Mouse (Mus musculus): ENCODE measurements at regions not wholly inside any gene's neighbourhood (a gene's known extent, or its start where the extent isn't known, plus 50 kb on each side); places are given as distances from the start of the nearest gene placed in this dataset.

GRCm38 (mm10) chr16:24180666-24181065 lies 192.0 kb upstream of the Bcl6 start:
- Histone ChIP-seq H3K36me3 (replicated peaks; ENCODE audit: control insufficient read depth, insufficient read depth, low read length) (no peaks in the 10 kb centered on the region), H3K9me3 (replicated peaks; ENCODE audit: control insufficient read depth, low read length) (no peaks in the 10 kb centered on the region), H3K9ac (replicated peaks; ENCODE audit: low read depth, low read length) (no peak overlapping the region), H3K4me1 (ENCODE audit: control insufficient read depth, insufficient read depth) (peaks cover 30% of the 10 kb centered on the region), H3K27me3 (ENCODE audit: control insufficient read depth, insufficient read depth, low read length) (no peaks in the 10 kb centered on the region), H3K4me2 (ENCODE audit: low read depth, low read length) (no peak overlapping the region), H3K4me3 (ENCODE audit: low read depth, low read length) (no peak overlapping the region), H3K27ac (ENCODE audit: low read depth) (no peak overlapping the region)
- TF ChIP-seq EP300 (IDR thresholded peaks at IDR 0.05; ENCODE audit: low read depth) (no peak), CTCF (IDR thresholded peaks at IDR 0.05; ENCODE audit: low read depth) (no peak)
- DNase-seq (ENCODE audit: low spot score): no peak
- WGBS: 46% methylated on average over 5 of the region's 5 CpGs
- no peak for ATAC-seq (ENCODE audit: insufficient read depth, low read depth)

- H3K27me3 ChIP-seq (ENCODE audit: control insufficient read depth, insufficient read depth, low read length): no peaks in the 10 kb centered on the region
- H3K4me1 ChIP-seq (ENCODE audit: control insufficient read depth, insufficient read depth): peaks cover 19% of the 10 kb centered on the region
- TF ChIP-seq EP300 (IDR thresholded peaks at IDR 0.05; ENCODE audit: low read depth) (no peak), CTCF (IDR thresholded peaks at IDR 0.05; ENCODE audit: low read depth) (no peak)
- 63% methylated on average over 2 of the region's 2 CpGs for WGBS
- H3K27ac ChIP-seq (ENCODE audit: low read depth): no peak overlapping the region
- no peaks in the 10 kb centered on the region for H3K9me3 ChIP-seq (replicated peaks; ENCODE audit: control insufficient read depth, low read length)
- no peak overlapping the region for H3K4me2 ChIP-seq (ENCODE audit: low read depth, low read length)
- no peaks in the 10 kb centered on the region for H3K36me3 ChIP-seq (replicated peaks; ENCODE audit: control insufficient read depth, insufficient read depth, low read length)
- no peak for DNase-seq (ENCODE audit: low spot score)
- H3K9ac ChIP-seq (replicated peaks; ENCODE audit: low read depth, low read length): no peak overlapping the region
- ATAC-seq (ENCODE audit: insufficient read depth, low read depth): no peak
- no peak overlapping the region for H3K4me3 ChIP-seq (ENCODE audit: low read depth, low read length)
Observed at GRCm38 (mm10) chr16:24177564-24177963, 188.9 kb upstream of the Bcl6 start.

- Histone ChIP-seq H3K4me3 (ENCODE audit: low read depth, low read length) (no peak overlapping the region), H3K9me3 (replicated peaks; ENCODE audit: control insufficient read depth, low read length) (no peaks in the 10 kb centered on the region), H3K9ac (replicated peaks; ENCODE audit: low read depth, low read length) (no peak overlapping the region), H3K36me3 (replicated peaks; ENCODE audit: control insufficient read depth, insufficient read depth, low read length) (no peaks in the 10 kb centered on the region), H3K27ac (ENCODE audit: low read depth) (no peak overlapping the region), H3K27me3 (ENCODE audit: control insufficient read depth, insufficient read depth, low read length) (no peaks in the 10 kb centered on the region), H3K4me2 (ENCODE audit: low read depth, low read length) (no peak overlapping the region), H3K4me1 (ENCODE audit: control insufficient read depth, insufficient read depth) (peaks cover 15% of the 10 kb centered on the region)
- no peak for TF ChIP-seq EP300 (IDR thresholded peaks at IDR 0.05; ENCODE audit: low read depth)
- TF ChIP-seq CTCF (IDR thresholded peaks at IDR 0.05; ENCODE audit: low read depth): no peak
- DNase-seq (ENCODE audit: low spot score): no peak
- ATAC-seq (ENCODE audit: insufficient read depth, low read depth): no peak
- WGBS: 68% methylated on average over 7 of the region's 7 CpGs
Observed at GRCm38 (mm10) chr16:24177131-24177530, 188.5 kb upstream of the Bcl6 start.

GRCm38 (mm10) chr16:24176057-24176456 lies 187.4 kb upstream of the Bcl6 start:
- no peak overlapping the region for H3K27ac ChIP-seq (ENCODE audit: low read depth)
- no peaks in the 10 kb centered on the region for H3K9me3 ChIP-seq (replicated peaks; ENCODE audit: control insufficient read depth, low read length)
- H3K27me3 ChIP-seq (ENCODE audit: control insufficient read depth, insufficient read depth, low read length): no peaks in the 10 kb centered on the region
- no peak overlapping the region for H3K4me3 ChIP-seq (ENCODE audit: low read depth, low read length)
- H3K4me2 ChIP-seq (ENCODE audit: low read depth, low read length): no peak overlapping the region
- H3K4me1 ChIP-seq (ENCODE audit: control insufficient read depth, insufficient read depth): peaks cover 15% of the 10 kb centered on the region
- no peak overlapping the region for H3K9ac ChIP-seq (replicated peaks; ENCODE audit: low read depth, low read length)
- ATAC-seq (ENCODE audit: insufficient read depth, low read depth) (peak; percentile 85), DNase-seq (ENCODE audit: low spot score) (peak; percentile 61)
- 26% methylated on average over 2 of the region's 2 CpGs for WGBS
- no peaks in the 10 kb centered on the region for H3K36me3 ChIP-seq (replicated peaks; ENCODE audit: control insufficient read depth, insufficient read depth, low read length)
- TF ChIP-seq CTCF (IDR thresholded peaks at IDR 0.05; ENCODE audit: low read depth) (no peak), EP300 (IDR thresholded peaks at IDR 0.05; ENCODE audit: low read depth) (no peak)

- H3K9me3 ChIP-seq (replicated peaks; ENCODE audit: control insufficient read depth, low read length): no peaks in the 10 kb centered on the region
- WGBS: 75% methylated on average over 9 of the region's 9 CpGs
- H3K27ac ChIP-seq (ENCODE audit: low read depth): no peak overlapping the region
- no peaks in the 10 kb centered on the region for H3K36me3 ChIP-seq (replicated peaks; ENCODE audit: control insufficient read depth, insufficient read depth, low read length)
- H3K27me3 ChIP-seq (ENCODE audit: control insufficient read depth, insufficient read depth, low read length): no peaks in the 10 kb centered on the region
- TF ChIP-seq EP300 (IDR thresholded peaks at IDR 0.05; ENCODE audit: low read depth) (no peak), CTCF (IDR thresholded peaks at IDR 0.05; ENCODE audit: low read depth) (no peak)
- H3K4me1 ChIP-seq (ENCODE audit: control insufficient read depth, insufficient read depth): peaks cover 9% of the 10 kb centered on the region
- H3K9ac ChIP-seq (replicated peaks; ENCODE audit: low read depth, low read length): no peak overlapping the region
- ATAC-seq (ENCODE audit: insufficient read depth, low read depth) (no peak), DNase-seq (ENCODE audit: low spot score) (no peak)
- H3K4me3 ChIP-seq (ENCODE audit: low read depth, low read length): no peak overlapping the region
- H3K4me2 ChIP-seq (ENCODE audit: low read depth, low read length): no peak overlapping the region
Observed at GRCm38 (mm10) chr16:24175235-24175760, 186.6 kb upstream of the Bcl6 start.

DNA sequence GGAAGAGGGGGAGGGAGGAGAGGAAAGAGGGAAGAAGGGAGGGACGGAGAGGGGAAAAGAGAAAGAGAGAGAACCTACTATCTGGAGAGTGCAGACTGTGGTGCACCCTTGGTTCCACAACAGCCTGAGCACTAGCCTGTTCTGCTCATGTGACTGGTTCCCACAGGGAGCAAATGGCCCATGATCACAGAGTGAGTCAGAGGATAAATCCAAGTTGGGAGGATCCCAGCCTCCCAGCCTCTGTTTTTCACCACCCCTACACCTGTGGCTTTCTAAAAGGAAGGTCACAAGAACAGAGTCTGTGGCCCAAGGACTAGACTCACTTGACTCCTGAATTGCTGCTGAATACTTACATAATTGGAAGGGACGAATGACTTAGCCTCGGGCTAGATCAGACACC lies 185.9 kb upstream of the Bcl6 start:
- Histone ChIP-seq H3K4me3 (ENCODE audit: low read depth, low read length) (no peak overlapping the region), H3K27me3 (ENCODE audit: control insufficient read depth, insufficient read depth, low read length) (no peaks in the 10 kb centered on the region), H3K4me1 (ENCODE audit: control insufficient read depth, insufficient read depth) (0 out of 2 replicates have a peak, but pooled peaks cover 6% of the 10 kb centered on the region), H3K36me3 (replicated peaks; ENCODE audit: control insufficient read depth, insufficient read depth, low read length) (no peaks in the 10 kb centered on the region), H3K27ac (ENCODE audit: low read depth) (no peak overlapping the region), H3K4me2 (ENCODE audit: low read depth, low read length) (no peak overlapping the region), H3K9me3 (replicated peaks; ENCODE audit: control insufficient read depth, low read length) (no peaks in the 10 kb centered on the region), H3K9ac (replicated peaks; ENCODE audit: low read depth, low read length) (no peak overlapping the region)
- no peak for TF ChIP-seq EP300 (IDR thresholded peaks at IDR 0.05; ENCODE audit: low read depth)
- TF ChIP-seq CTCF (IDR thresholded peaks at IDR 0.05; ENCODE audit: low read depth): no peak
- DNase-seq (ENCODE audit: low spot score): no peak
- ATAC-seq (ENCODE audit: insufficient read depth, low read depth): no peak
- WGBS: 86% methylated on average over 3 of the region's 3 CpGs

Measured in heart, postnatal 0 days (tissue).